Mouse (Mus musculus) cerebellum, adult 2 months (tissue): ENCODE data around the gene Onecut1.

Experiments used
- CTCF ChIP-seq: fragments of 200-500 bp; IDR thresholded peaks from 2 replicates; pipeline ENCODE4 v1.5.1; 2011; ENCODE audit warnings: low read depth, mild to moderate bottlenecking, control low read depth, low read length, moderate library complexity, borderline replicate concordance; ENCODE audit not compliant: insufficient read depth
- POLR2A ChIP-seq: fragments of 200-500 bp; IDR thresholded peaks from 2 replicates; pipeline ENCODE4 v1.6.1; 2011; ENCODE audit warnings: low read length, control low read depth, borderline replicate concordance; ENCODE audit not compliant: insufficient read depth

DNA sequence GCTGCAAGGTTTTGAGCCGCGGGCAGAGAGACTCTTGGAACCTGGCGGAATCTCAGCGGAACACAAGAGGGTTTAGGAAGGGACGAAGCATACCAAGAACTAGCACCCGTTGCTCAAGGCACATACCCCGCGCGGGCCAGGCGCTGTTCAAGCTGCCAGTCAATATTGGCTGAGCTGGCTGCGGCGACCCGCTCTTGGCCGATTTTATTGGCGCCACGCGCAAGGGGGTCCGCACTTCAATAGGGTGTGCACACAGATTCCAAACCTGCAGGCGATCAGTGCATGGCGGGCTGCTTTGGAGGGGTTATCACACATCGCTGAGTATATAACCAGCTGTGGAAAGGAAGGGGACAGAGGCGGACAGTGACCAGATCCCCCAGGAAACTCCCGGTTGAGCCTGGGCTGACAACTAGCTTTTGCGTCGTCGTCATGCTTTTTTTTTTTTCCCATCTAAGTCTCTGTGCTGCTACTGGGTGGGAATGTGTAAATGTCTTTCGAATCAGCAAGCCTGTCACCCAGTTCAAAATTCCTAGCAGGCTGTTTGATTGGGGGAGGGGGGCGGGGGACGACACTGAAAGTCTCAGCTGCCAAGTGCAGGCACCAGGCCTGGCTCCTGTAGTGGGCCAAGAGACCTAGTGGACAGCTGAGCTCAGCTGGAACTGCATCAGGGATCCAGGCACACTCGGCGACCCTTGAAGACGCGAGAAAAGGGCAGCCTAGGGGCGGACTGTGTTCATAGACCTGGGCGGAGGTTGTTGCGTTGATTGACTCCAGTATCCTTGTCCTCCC, 2.1 kb downstream of the Onecut1 start:
- TF ChIP-seq CTCF (no peak), POLR2A (no peak)
